Mouse (Mus musculus) heart, postnatal 36 days (tissue): ENCODE results near the gene Sox13. TPM values are rescaled to one million over a fixed set of nuclear protein-coding genes. Genes with fewer than 3 reads are reported as not detected.
A peak's percentile ranks its signal among the peaks of the same experiment; 100 is the strongest.

Experiments used
- DNase-seq, 2 experiments: peaks; one replicate each; pipeline ENCODE4 v3.0.0; 2021 to 2022
- intact Hi-C: fragments of 180-260 bp; cut with DNase I; formaldehyde crosslinking; loops from one replicate; pipeline ENCODE4 v1.15.1; 2025
- total RNA-seq, 2 experiments: library from RNA; stranded (reverse); gene quantifications; 2 replicates each; pipeline ENCODE4 v1.2.3; 2021

The Sox13 gene
- total RNA-seq, 2 experiments from 2014 or later = 16.1 to 16.7 TPM

DNA sequence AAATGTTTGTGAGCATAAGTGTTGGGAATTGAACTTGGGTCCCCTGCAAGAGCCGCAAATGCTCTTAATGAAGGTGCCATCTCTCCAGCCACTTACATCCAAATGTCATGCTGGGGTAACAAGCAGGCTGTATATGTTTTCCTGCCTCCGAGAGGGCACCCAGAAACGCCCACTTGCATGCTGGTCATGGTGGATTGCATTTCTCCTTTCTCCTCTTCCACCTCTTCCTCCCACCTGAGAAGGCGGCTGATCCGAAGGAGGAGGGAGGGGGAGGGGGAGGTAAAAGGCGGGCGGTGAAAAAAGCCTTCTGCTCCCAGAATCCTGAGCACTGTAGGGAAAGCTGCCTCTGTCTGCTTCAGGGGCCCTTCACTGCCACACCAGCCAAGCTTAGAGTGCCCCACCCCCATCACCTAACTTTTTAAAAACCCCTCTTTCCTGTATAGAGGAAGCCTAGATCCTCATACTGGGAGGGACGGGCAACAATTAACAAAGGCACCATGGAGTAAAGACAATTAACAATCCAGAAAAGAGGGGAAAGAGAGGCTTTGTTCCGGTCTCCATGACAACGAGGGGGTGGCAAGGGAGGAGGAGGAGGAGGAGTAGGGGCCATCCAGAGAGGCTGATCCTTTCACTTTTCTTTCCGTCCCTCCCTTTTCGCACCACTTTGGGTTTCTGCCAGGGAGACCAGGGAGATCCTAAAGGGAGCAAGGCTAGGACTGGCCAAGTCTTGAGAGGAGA lies 10.0 kb upstream of the Sox13 start:
- DNase-seq = peak in 1 of 2 experiments; percentile 51
- intact Hi-C loops = no loop called here

DNA sequence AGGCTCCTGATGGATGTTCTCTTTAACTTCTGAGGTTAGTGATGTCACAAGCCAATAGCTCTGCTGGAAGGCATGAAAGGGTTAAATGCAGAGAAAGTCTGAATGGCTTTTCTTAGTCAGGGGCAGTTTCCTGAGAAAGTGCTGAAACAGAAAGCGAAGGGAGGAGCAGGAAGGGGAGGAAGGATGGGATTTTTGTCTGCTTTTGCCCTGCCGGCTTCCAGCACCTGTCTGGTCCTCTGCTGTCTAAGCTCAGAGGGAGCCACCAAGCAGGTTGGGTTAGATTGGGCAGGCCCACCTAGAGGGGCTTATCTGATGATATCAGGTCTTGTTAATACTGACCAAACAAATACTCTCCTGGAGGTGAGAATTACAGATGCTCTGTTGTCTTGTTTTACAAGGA lies 8.4 kb upstream of the Sox13 start:
- intact Hi-C loops = no loop called here
- no peak for DNase-seq

DNA sequence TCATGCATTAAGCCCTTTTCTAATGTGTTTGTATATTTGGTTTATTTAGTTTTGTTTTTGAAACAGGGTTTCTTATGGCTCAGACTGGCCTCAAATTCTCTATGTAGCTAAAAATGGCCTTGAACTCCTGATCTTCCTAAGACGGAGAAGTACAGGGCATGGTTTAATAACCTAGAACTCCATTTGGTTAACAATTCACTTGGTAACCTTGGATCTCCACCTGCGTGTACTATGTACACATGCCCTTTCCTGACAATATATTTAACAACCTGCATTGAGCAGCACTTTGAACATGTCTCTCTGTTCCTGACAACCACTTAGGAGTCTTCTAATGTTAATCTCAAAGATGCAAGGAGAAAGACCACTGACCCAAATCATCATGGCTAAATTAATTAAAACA lies 7.0 kb upstream of the Sox13 start:
- DNase-seq = no peak
- intact Hi-C loops = no loop called here

GRCm38 (mm10) chr1:133424547-133425140 lies 467 bp upstream of the Sox13 start:
- intact Hi-C loops = loop anchor here (5.0 kb wide), 1 partner anchor 1783 kb away; no protein-coding TSS in a partner anchor
- DNase-seq = no peak

DNA sequence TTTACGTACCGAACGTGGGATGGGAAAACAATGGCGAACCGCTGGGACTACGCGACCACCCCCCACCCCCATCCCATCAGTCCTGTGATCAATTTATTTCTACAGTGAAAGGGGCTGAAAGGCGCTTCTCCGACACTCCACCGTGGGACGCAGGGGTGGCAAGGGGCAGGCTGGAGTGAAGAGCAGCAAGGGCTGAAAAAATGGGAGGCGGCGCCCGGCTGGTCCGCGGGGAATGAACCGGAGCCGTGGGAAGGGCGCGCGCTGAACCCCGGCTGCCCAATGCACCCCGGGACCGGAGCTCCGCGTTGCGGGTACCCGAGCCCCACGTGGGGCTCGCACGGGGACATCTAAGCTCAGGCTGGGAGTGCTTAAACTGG lies 1.0 kb downstream of the Sox13 start:
- intact Hi-C loops = loop anchor here (2.0 to 5.0 kb wide), 3 partner anchors 26 to 1784 kb away; no protein-coding TSS in a partner anchor
- peak in 1 of 2 experiments; percentile 38 for DNase-seq

- peak; percentile 68 to 76 for DNase-seq
- intact Hi-C loops = loop anchor here (1.0 to 5.0 kb wide), 4 partner anchors 26 to 1785 kb away; no protein-coding TSS in a partner anchor
These were observed 1.5 kb downstream of the Sox13 start for GRCm38 (mm10) chr1:133422615-133423161.

GRCm38 (mm10) chr1:133421975-133422570 lies 2.1 kb downstream of the Sox13 start:
- peak in 1 of 2 experiments; percentile 19 for DNase-seq
- intact Hi-C loops = loop anchor here (1.0 to 5.0 kb wide), 4 partner anchors 27 to 1785 kb away; no protein-coding TSS in a partner anchor

DNA sequence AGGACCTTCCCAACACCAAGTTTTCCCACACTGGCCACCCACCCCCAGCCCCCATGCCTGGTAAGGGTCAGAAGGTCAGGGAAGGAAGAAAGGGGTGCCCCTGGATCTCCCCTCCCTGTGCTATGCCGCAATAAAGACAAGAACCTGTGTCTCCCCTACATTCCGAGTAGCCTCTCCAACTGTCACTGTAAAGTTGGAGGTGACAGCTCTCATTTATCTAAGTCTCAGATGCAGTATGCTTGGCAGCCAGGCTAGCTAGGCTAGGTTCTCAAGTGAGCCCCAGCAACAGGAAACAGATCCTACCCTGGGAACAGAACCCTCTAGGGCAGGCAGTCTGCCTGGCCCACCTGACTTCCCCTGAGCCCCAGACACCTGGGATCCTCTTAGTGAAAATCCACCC lies 3.1 kb downstream of the Sox13 start:
- intact Hi-C loops = loop anchor here (5.0 kb wide), 1 partner anchor 1786 kb away; no protein-coding TSS in a partner anchor
- peak in 1 of 2 experiments; percentile 7 for DNase-seq

- intact Hi-C loops = loop anchor here (5.0 kb wide), 1 partner anchor 1787 kb away; no protein-coding TSS in a partner anchor
- peak in 1 of 2 experiments; percentile 20 for DNase-seq
These were observed 3.7 kb downstream of the Sox13 start for GRCm38 (mm10) chr1:133420491-133420890.

- intact Hi-C loops = no loop called here
- peak in 1 of 2 experiments; percentile 2 for DNase-seq
These were observed 4.9 kb downstream of the Sox13 start for GRCm38 (mm10) chr1:133419178-133419834.

DNA sequence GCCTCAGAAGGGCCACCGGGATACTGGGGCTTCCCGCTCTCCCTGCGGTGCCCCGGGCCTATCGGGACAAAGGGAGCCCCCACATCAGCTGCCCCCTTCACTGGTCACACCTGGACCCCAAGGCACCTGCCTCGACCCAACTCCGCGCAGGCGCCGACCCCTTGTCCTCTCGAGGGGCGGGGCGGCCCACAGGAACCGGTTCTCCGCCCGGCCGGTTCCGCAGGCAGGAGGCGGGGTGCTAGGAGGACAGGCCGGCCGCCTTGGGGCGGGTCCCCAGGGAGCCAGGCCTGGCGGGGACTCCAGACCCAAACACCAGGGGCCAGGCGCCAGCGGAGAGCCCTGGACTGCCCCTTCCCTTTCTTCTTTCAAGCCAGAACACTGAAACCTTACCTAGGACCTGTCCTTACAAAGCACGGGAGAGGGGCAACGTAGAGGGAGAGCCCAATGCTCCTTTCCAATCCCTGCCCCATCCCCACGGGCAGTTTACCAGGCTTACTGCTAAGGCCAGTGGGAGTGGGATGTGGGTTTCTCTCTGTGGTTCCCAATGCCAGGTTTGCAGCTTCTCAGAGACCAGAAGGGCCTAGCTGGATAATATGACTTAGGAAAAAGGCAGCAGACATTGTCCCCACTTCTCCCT lies 5.9 kb downstream of the Sox13 start:
- intact Hi-C loops = no loop called here
- peak; percentile 84 to 85 for DNase-seq

GRCm38 (mm10) chr1:133417539-133417938 lies 6.6 kb downstream of the Sox13 start:
- intact Hi-C loops = no loop called here
- peak in 1 of 2 experiments; percentile 11 for DNase-seq

GRCm38 (mm10) chr1:133417113-133417512 lies 7.1 kb downstream of the Sox13 start:
- DNase-seq = no peak
- intact Hi-C loops = no loop called here

GRCm38 (mm10) chr1:133416472-133416871 lies 7.7 kb downstream of the Sox13 start:
- intact Hi-C loops = no loop called here
- DNase-seq = no peak

- DNase-seq = no peak
- intact Hi-C loops = no loop called here
These were observed 8.7 kb downstream of the Sox13 start for GRCm38 (mm10) chr1:133415505-133415904.

DNA sequence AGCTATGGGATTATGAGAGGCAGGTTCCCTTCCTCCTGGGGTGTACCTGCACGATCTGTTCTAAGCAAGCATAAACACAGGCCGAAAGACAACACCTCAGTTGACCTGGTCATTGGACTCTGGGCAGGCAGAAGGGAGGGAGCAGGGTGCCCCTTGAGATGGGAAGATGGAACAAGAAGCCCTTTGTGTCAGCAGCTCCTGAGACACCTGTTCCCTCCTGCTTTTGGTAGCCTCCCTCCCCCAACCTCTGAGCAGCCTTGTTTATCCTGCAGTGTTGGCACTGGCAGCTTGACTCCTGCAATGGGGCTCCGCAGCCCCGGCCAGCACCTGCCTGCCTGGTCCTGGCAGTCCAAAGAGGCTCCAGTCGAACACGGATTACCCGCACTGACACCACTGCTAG lies 9.1 kb downstream of the Sox13 start:
- intact Hi-C loops = no loop called here
- no peak for DNase-seq

DNA sequence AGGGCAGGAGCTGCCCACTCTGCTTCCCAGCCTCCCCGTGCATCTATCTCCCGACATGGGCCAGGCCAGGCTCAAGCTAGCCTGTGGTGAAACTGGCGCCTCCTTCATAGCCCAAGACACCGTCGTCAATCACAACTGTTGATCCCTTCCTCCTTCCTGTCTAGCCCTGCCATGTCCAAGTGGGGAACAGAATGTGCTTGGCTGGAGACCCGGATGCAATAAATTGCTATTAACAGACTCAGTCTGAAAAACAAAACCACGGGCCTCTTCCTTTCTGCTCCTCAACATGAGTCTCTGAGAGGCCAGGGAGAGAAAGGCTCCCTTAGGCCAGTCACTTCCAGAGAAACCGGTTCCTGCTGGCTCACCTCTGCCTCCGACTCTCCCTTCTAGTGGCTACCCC lies 11.2 kb downstream of the Sox13 start:
- intact Hi-C loops = no loop called here
- DNase-seq = peak in 1 of 2 experiments; percentile 44

DNA sequence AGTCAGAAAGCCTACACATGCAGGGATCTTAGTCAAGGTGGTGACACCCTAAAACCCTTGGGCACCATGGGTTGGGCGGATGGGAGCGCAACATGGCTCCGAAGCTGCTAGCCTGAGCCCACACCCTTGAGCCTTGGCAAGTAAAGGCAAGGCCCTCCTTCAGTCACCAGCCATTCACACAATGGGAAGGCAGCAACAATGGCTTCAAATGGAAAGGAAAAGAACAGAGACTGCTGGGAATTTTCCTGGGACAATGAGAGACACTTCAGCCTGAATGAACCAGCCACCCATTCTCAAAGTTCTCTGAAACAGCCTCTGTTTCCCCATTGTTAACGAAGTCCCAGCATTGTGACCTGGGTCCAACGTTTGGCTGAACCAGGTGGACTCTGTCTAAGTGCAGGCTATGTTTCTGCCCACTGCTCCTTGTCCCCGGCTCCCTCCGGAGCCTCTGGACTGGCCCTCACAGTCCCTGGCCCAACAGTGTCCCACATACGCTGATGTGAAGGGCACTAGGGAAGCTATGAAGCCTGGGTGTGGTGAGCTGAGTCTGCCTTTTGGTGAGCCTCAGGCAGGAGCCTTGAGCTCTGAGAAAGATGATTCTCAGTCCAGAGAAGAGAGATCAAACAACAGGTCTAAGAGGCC lies 12.6 kb downstream of the Sox13 start:
- intact Hi-C loops = no loop called here
- DNase-seq = no peak

DNA sequence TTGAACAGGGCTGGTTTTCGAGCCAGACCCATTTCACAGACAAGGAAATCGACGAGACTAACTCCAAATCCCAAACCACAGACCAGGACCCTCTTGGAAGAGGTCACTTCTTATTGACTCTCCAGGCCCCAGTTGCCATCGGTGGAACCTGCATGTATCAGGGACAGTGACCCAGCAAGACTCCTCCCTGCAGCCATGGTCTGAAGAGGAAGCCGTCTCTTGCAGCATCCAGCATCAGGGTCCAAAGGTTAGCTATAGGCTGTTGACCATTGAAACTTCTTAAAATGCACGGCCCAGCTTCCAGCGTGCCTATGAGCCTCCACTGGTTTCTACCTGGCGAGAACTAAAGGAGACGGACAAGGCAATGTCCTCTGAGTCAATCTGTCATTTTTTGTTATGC lies 14.4 kb downstream of the Sox13 start:
- DNase-seq = no peak
- intact Hi-C loops = no loop called here
